Mouse (Mus musculus) kidney, embryonic 16.5 days (tissue): ENCODE results near the gene Cdkl4. TPM values are rescaled to one million over a fixed set of nuclear protein-coding genes. Genes with fewer than 3 reads are reported as not detected.
A peak's percentile ranks its signal among the peaks of the same experiment; 100 is the strongest.
"Not testable (repeated sequence)": the region's sequence is repeated elsewhere in the genome, so short reads cannot be mapped to it uniquely, and the experiment has no call there.

Source experiments
- ATAC-seq: fragments of 200-750 bp; cut with Nextera tagmentation; 2 replicates; pipeline ENCODE4 v1.8.0; 2017; ENCODE audit warnings: moderate TSS enrichment; ENCODE audit not compliant: low FRiP score, low TSS enrichment
- H3K27ac ChIP-seq: fragments of 300-500 bp; sonication (generic); 2 replicates; pipeline ENCODE4 v1.5.1; 2014; ENCODE audit warnings: low read length
- H3K27me3 ChIP-seq: fragments of 300-500 bp; sonication (generic); 2 replicates; pipeline ENCODE4 v1.6.1; 2014; ENCODE audit warnings: low read length, control low read depth, mixed read lengths; ENCODE audit not compliant: insufficient read depth
- H3K36me3 ChIP-seq: fragments of 300-500 bp; sonication (generic); 2 replicates; pipeline ENCODE4 v1.6.1; 2014; ENCODE audit warnings: low read length, control low read depth, mixed read lengths; ENCODE audit not compliant: insufficient read depth
- H3K4me1 ChIP-seq: fragments of 300-500 bp; sonication (generic); 2 replicates; pipeline ENCODE4 v1.6.1; 2014; ENCODE audit warnings: low read length, control low read depth, mixed read lengths; ENCODE audit not compliant: insufficient read depth
- H3K4me2 ChIP-seq: fragments of 300-500 bp; sonication (generic); replicated peaks from 2 replicates; pipeline ENCODE4 v1.6.1; 2014; ENCODE audit warnings: low read depth, low read length
- H3K4me3 ChIP-seq: fragments of 300-500 bp; sonication (generic); 2 replicates; pipeline ENCODE4 v1.5.1; 2014; ENCODE audit warnings: mild to moderate bottlenecking, low read length
- H3K9ac ChIP-seq: fragments of 300-500 bp; sonication (generic); replicated peaks from 2 replicates; pipeline ENCODE4 v1.6.1; 2014; ENCODE audit warnings: low read length
- H3K9me3 ChIP-seq: fragments of 300-500 bp; sonication (generic); 2 replicates; pipeline ENCODE4 v1.6.1; 2016; ENCODE audit warnings: low read length, control low read depth
- WGBS: fragments of 180-500 bp; shearing (Covaris S2); extraction: QIAGEN DNeasy Blood & Tissue Kit; methylation state at CpG from one replicate; pipeline ENCODE4 v1.1.7; 2014; 5-methylcytosine and 5-hydroxymethylcytosine counted together
- polyA plus RNA-seq: library from polyadenylated mRNA; unstranded; fragments of >200 nt; fragmentation: Nextera tagmentation; extraction: Ambion mirVana; gene quantifications from 2 replicates; pipeline ENCODE4 v1.2.1, GENCODE M21; 2015

The Cdkl4 gene
- polyA plus RNA-seq, 1 experiment from 2014 or later: 0.99 TPM

GRCm38 (mm10) chr17:80568441-80568840 is 9.2 kb downstream of the Cdkl4 start:
- 85% methylated on average over 2 of the region's 2 CpGs for WGBS

GRCm38 (mm10) chr17:80564611-80564924 is 13.0 kb downstream of the Cdkl4 start:
- no peak overlapping the region for H3K27ac ChIP-seq
- 0 out of 2 replicates have a peak, but pooled peaks cover 4% of the 10 kb centered on the region for H3K9me3 ChIP-seq
- no peak overlapping the region for H3K4me3 ChIP-seq
- H3K4me2 ChIP-seq: no peak overlapping the region
- WGBS: 73% methylated on average over 3 of the region's 3 CpGs
- H3K27me3 ChIP-seq: no peaks in the 10 kb centered on the region
- ATAC-seq: no peak
- H3K4me1 ChIP-seq: 0 out of 2 replicates have a peak, but pooled peaks cover 3% of the 10 kb centered on the region
- H3K9ac ChIP-seq: no peak overlapping the region
- no peaks in the 10 kb centered on the region for H3K36me3 ChIP-seq

More at GRCm38 (mm10) chr17:80568441-80568840, 9.2 kb downstream of the Cdkl4 start:
- Histone ChIP-seq H3K27ac (no peak overlapping the region), H3K36me3 (no peaks in the 10 kb centered on the region), H3K4me1 (no peaks in the 10 kb centered on the region), H3K9ac (no peak overlapping the region), H3K9me3 (0 out of 2 replicates have a peak, but pooled peaks cover 4% of the 10 kb centered on the region), H3K4me3 (no peak overlapping the region), H3K27me3 (no peaks in the 10 kb centered on the region), H3K4me2 (no peak overlapping the region)
- no peak for ATAC-seq

GRCm38 (mm10) chr17:80563762-80564610 is 13.6 kb downstream of the Cdkl4 start:
- not testable (repeated sequence) for H3K27me3 ChIP-seq, H3K4me2 ChIP-seq, H3K4me1 ChIP-seq, H3K27ac ChIP-seq, H3K36me3 ChIP-seq, H3K9ac ChIP-seq, ATAC-seq, H3K9me3 ChIP-seq, H3K4me3 ChIP-seq
- 95% methylated on average over 27 of the region's 27 CpGs for WGBS

GRCm38 (mm10) chr17:80562792-80563191 is 14.8 kb downstream of the Cdkl4 start:
- Histone ChIP-seq H3K4me2 (no peak overlapping the region), H3K27me3 (no peaks in the 10 kb centered on the region), H3K9me3 (0 out of 2 replicates have a peak, but pooled peaks cover 4% of the 10 kb centered on the region), H3K27ac (no peak overlapping the region), H3K36me3 (no peaks in the 10 kb centered on the region), H3K9ac (no peak overlapping the region), H3K4me1 (0 out of 2 replicates have a peak, but pooled peaks cover 3% of the 10 kb centered on the region), H3K4me3 (no peak overlapping the region)
- ATAC-seq: no peak
- WGBS: 84% methylated on average over 5 of the region's 5 CpGs

GRCm38 (mm10) chr17:80560669-80561401 is 16.8 kb downstream of the Cdkl4 start:
- H3K36me3 ChIP-seq: no peaks in the 10 kb centered on the region
- H3K9ac ChIP-seq: no peak overlapping the region
- 0 out of 2 replicates have a peak, but pooled peaks cover 3% of the 10 kb centered on the region for H3K4me1 ChIP-seq
- no peaks in the 10 kb centered on the region for H3K27me3 ChIP-seq
- H3K4me2 ChIP-seq: peak overlapping the region; percentile 41; the same call in 1 of the 2 replicates
- H3K4me3 ChIP-seq: peak overlapping the region; percentile 14; the same call in 1 of the 2 replicates
- no peaks in the 10 kb centered on the region for H3K9me3 ChIP-seq
- peak; percentile 72 for ATAC-seq
- WGBS: 17% methylated on average over 12 of the region's 12 CpGs
- H3K27ac ChIP-seq: no peak overlapping the region

GRCm38 (mm10) chr17:80559745-80560144 is 17.9 kb downstream of the Cdkl4 start:
- H3K27me3 ChIP-seq: no peaks in the 10 kb centered on the region
- H3K36me3 ChIP-seq: no peaks in the 10 kb centered on the region
- no peak overlapping the region for H3K4me3 ChIP-seq
- no peak for ATAC-seq
- 94% methylated on average over 4 of the region's 4 CpGs for WGBS
- H3K4me1 ChIP-seq: 0 out of 2 replicates have a peak, but pooled peaks cover 3% of the 10 kb centered on the region
- no peak overlapping the region for H3K4me2 ChIP-seq
- H3K9ac ChIP-seq: no peak overlapping the region
- no peaks in the 10 kb centered on the region for H3K9me3 ChIP-seq
- no peak overlapping the region for H3K27ac ChIP-seq

- ATAC-seq: no peak
- 33% methylated on average over 11 of the region's 11 CpGs for WGBS
- H3K9ac ChIP-seq: no peak overlapping the region
- H3K4me1 ChIP-seq: 0 out of 2 replicates have a peak, but pooled peaks cover 3% of the 10 kb centered on the region
- no peaks in the 10 kb centered on the region for H3K9me3 ChIP-seq
- no peak overlapping the region for H3K27ac ChIP-seq
- H3K4me2 ChIP-seq: no peak overlapping the region; the same call in 1 of the 2 replicates
- H3K4me3 ChIP-seq: no peak overlapping the region
- H3K36me3 ChIP-seq: no peaks in the 10 kb centered on the region
- no peaks in the 10 kb centered on the region for H3K27me3 ChIP-seq
Measured at GRCm38 (mm10) chr17:80559050-80559449, 18.6 kb downstream of the Cdkl4 start.

GRCm38 (mm10) chr17:80558583-80558982 is 19.0 kb downstream of the Cdkl4 start:
- no peak overlapping the region for H3K4me2 ChIP-seq
- no peaks in the 10 kb centered on the region for H3K9me3 ChIP-seq
- H3K36me3 ChIP-seq: no peaks in the 10 kb centered on the region
- H3K9ac ChIP-seq: no peak overlapping the region
- 0 out of 2 replicates have a peak, but pooled peaks have one; percentile 17 for ATAC-seq
- no peak overlapping the region for H3K27ac ChIP-seq
- 70% methylated on average over 14 of the region's 14 CpGs for WGBS
- H3K27me3 ChIP-seq: no peaks in the 10 kb centered on the region
- 0 out of 2 replicates have a peak, but pooled peaks cover 3% of the 10 kb centered on the region for H3K4me1 ChIP-seq
- no peak overlapping the region for H3K4me3 ChIP-seq

- no peak for ATAC-seq
- Histone ChIP-seq H3K27ac (no peak overlapping the region), H3K9ac (no peak overlapping the region), H3K9me3 (no peaks in the 10 kb centered on the region), H3K4me1 (0 out of 2 replicates have a peak, but pooled peaks cover 3% of the 10 kb centered on the region), H3K4me3 (no peak overlapping the region), H3K36me3 (no peaks in the 10 kb centered on the region), H3K27me3 (no peaks in the 10 kb centered on the region), H3K4me2 (no peak overlapping the region)
- 89% methylated on average over 5 of the region's 5 CpGs for WGBS
Measured at GRCm38 (mm10) chr17:80557461-80557860, 20.2 kb downstream of the Cdkl4 start.
